Mouse (Mus musculus) ZHBTc4 (cell line): ENCODE measurements around the gene Trim26.

Experiments
- DNase-seq: peaks from one replicate; pipeline ENCODE4 v3.0.0-alpha.2; 2011; ENCODE audit warnings: low read depth, low spot score

Trim26 gene

GRCm38 (mm10) chr17:36899376-36899775 is 62.4 kb downstream of the Trim26 start:
- no peak for DNase-seq

- DNase-seq, result no peak
These were observed 63.1 kb downstream of the Trim26 start for GRCm38 (mm10) chr17:36900001-36900400.

GRCm38 (mm10) chr17:36900691-36901090 is 63.8 kb downstream of the Trim26 start:
- peak; percentile 25 for DNase-seq

- no peak for DNase-seq
These were observed 66.7 kb downstream of the Trim26 start for GRCm38 (mm10) chr17:36903651-36904050.

- no peak for DNase-seq
These were observed 71.3 kb downstream of the Trim26 start for GRCm38 (mm10) chr17:36908235-36908634.
